Comparison of ENCODE assay signal across 26 mouse cellular contexts in genomic region chr10:43745931-43746630, GRCm38 (mm10).
A peak's percentile ranks its signal among the peaks of the same experiment; 100 is the strongest.
DNase-seq lines count a peak whose midpoint lies in the region; ATAC-seq and TF ChIP-seq lines count a peak whose summit lies in the region.
"Had no signal": no experiment of that assay in that cellular context is flagged by ENCODE, and none has a peak within 500 bp of the region (broad histone marks: within the 10 kb centered on the region; RNA-seq: fewer than 3 reads in every experiment).

No protein-coding gene starts in this region.

- no peak for TF ChIP-seq POLR2A in kidney, adult 2 months (IDR thresholded peaks at IDR 0.05; ENCODE audit: low read depth, low read length)
- TF ChIP-seq POLR2A in bone marrow, adult 2 months (IDR thresholded peaks at IDR 0.05; ENCODE audit: borderline replicate concordance, control insufficient read depth, low read depth, low read length), result no peak

- 73% methylated on average over 8 of the region's 8 CpGs for WGBS in kidney, adult 2 months
- 83% methylated on average over 8 of the region's 8 CpGs for WGBS in midbrain, embryonic 11.5 days
- 82% methylated on average over 8 of the region's 8 CpGs for WGBS in midbrain, embryonic 13.5 days
- WGBS in bone marrow, adult 2 months, result 64% methylated on average over 8 of the region's 8 CpGs

- no peaks in the 10 kb centered on the region for H3K9me3 ChIP-seq in midbrain, embryonic 11.5 days (ENCODE audit: control insufficient read depth, low read length)
- H3K9me3 ChIP-seq in midbrain, embryonic 13.5 days, result no peaks in the 10 kb centered on the region
- H3K9me3 ChIP-seq: forebrain, embryonic 10.5 days; heart, embryonic 12.5 days; limb, embryonic 12.5 days; liver, embryonic 13.5 days; neural tube, embryonic 12.5 days had no signal

- 0 out of 2 replicates have a peak, but pooled peaks cover 2% of the 10 kb centered on the region for H3K4me1 ChIP-seq in kidney, adult 2 months (ENCODE audit: control insufficient read depth, insufficient read depth, low read length)
- H3K4me1 ChIP-seq in midbrain, embryonic 11.5 days (ENCODE audit: control insufficient read depth, insufficient read depth, low read length), result peaks cover 12% of the 10 kb centered on the region
- peaks cover 16% of the 10 kb centered on the region for H3K4me1 ChIP-seq in midbrain, embryonic 13.5 days (replicated peaks)
- peaks cover 3% of the 10 kb centered on the region; the same call in 1 of the 2 replicates for H3K4me1 ChIP-seq in bone marrow, adult 2 months (ENCODE audit: control insufficient read depth, insufficient read depth, low read length)

- H3K9ac ChIP-seq in midbrain, embryonic 11.5 days (ENCODE audit: low read length), result no peak overlapping the region
- no peak overlapping the region for H3K9ac ChIP-seq in midbrain, embryonic 13.5 days (replicated peaks)
- H3K9ac ChIP-seq: forebrain, postnatal 0 days; heart, embryonic 12.5 days; limb, embryonic 12.5 days; liver, embryonic 13.5 days; neural tube, embryonic 12.5 days had no signal

- H3K4me3 ChIP-seq in kidney, adult 2 months (ENCODE audit: insufficient read depth, low read depth, low read length), result no peak overlapping the region
- H3K4me3 ChIP-seq in midbrain, embryonic 11.5 days (ENCODE audit: low read depth, low read length), result no peak overlapping the region
- no peak overlapping the region for H3K4me3 ChIP-seq in midbrain, embryonic 13.5 days (replicated peaks)
- H3K4me3 ChIP-seq in bone marrow, adult 2 months (replicated peaks; ENCODE audit: control insufficient read depth, low read depth, low read length), result no peak overlapping the region
- H3K4me3 ChIP-seq: forebrain, embryonic 10.5 days; heart, embryonic 12.5 days; limb, embryonic 12.5 days; liver, embryonic 13.5 days; neural tube, embryonic 12.5 days had no signal

- H3K4me2 ChIP-seq in midbrain, embryonic 11.5 days, result no peak overlapping the region
- H3K4me2 ChIP-seq in midbrain, embryonic 13.5 days (replicated peaks), result no peak overlapping the region
- H3K4me2 ChIP-seq: heart, embryonic 12.5 days; limb, embryonic 12.5 days; liver, embryonic 13.5 days; neural tube, embryonic 12.5 days had no signal

- no peaks in the 10 kb centered on the region for H3K36me3 ChIP-seq in kidney, adult 2 months (ENCODE audit: control insufficient read depth, insufficient read depth, low read length)
- H3K36me3 ChIP-seq in midbrain, embryonic 11.5 days (ENCODE audit: control insufficient read depth, insufficient read depth, low read length), result no peaks in the 10 kb centered on the region
- no peaks in the 10 kb centered on the region for H3K36me3 ChIP-seq in midbrain, embryonic 13.5 days
- H3K36me3 ChIP-seq: forebrain, embryonic 10.5 days; heart, embryonic 12.5 days; limb, embryonic 12.5 days; liver, embryonic 13.5 days; neural tube, embryonic 12.5 days had no signal

- H3K27ac ChIP-seq in kidney, adult 2 months (ENCODE audit: insufficient read depth, low read depth, low read length), result no peak overlapping the region
- no peak overlapping the region for H3K27ac ChIP-seq in midbrain, embryonic 11.5 days (ENCODE audit: low read depth, low read length)
- H3K27ac ChIP-seq in midbrain, embryonic 13.5 days, result no peak overlapping the region
- peak overlapping the region; percentile 5; the same call in 1 of the 2 replicates for H3K27ac ChIP-seq in bone marrow, adult 2 months (ENCODE audit: control insufficient read depth, insufficient read depth, low read depth, low read length, poor library complexity)
- H3K27ac ChIP-seq: forebrain, embryonic 10.5 days; hindbrain, postnatal 0 days; limb, embryonic 12.5 days; liver, embryonic 13.5 days; neural tube, embryonic 12.5 days had no signal

- peak; percentile 50 for DNase-seq in gastrocnemius, adult 18-20 months (ENCODE audit: low spot score)
- no peak for DNase-seq in gastrocnemius, postnatal 10 days
- peak; percentile 29 for DNase-seq in kidney, adult 2 months
- DNase-seq in kidney, adult 8-10 months, result no peak
- peak; percentile 12 for DNase-seq in midbrain, embryonic 11.5 days (ENCODE audit: low spot score, missing footprints)
- DNase-seq in retina, postnatal 1 day, result no peak
- DNase-seq: adrenal gland, adult 2 months; cerebellum, adult 18-20 months; cerebellum, postnatal 14 days; forebrain, postnatal 0 days; heart, postnatal 10 days; kidney, adult 18-20 months; kidney, postnatal 14 days; liver, embryonic 13.5 days; lung, postnatal 10 days; midbrain, embryonic 14.5 days; thymus, postnatal 25 days had no signal

- no peak for ATAC-seq in midbrain, embryonic 11.5 days (ENCODE audit: low FRiP score)
- no peak for ATAC-seq in midbrain, embryonic 13.5 days
- ATAC-seq: CD4-positive, CD25-positive, alpha-beta regulatory T cell, adult 4 months; forebrain, postnatal 0 days; hindbrain, postnatal 0 days; Patski had no signal

- TF ChIP-seq CTCF in kidney, adult 2 months (conservative IDR thresholded peaks at IDR 0.05; ENCODE audit: insufficient read depth, insufficient read length, low read depth, low read length), result no peak
- no peak for TF ChIP-seq CTCF in bone marrow, adult 2 months (IDR thresholded peaks at IDR 0.05; ENCODE audit: control insufficient read depth, insufficient read depth, low read length)

- no peaks in the 10 kb centered on the region for H3K27me3 ChIP-seq in kidney, adult 2 months (replicated peaks; ENCODE audit: control insufficient read depth, insufficient read depth, low read length)
- H3K27me3 ChIP-seq in midbrain, embryonic 11.5 days (ENCODE audit: control insufficient read depth, insufficient read depth, low read length), result no peaks in the 10 kb centered on the region
- no peaks in the 10 kb centered on the region for H3K27me3 ChIP-seq in midbrain, embryonic 13.5 days
- H3K27me3 ChIP-seq: heart, embryonic 12.5 days; limb, embryonic 12.5 days; liver, embryonic 13.5 days; neural tube, embryonic 12.5 days; Patski had no signal

Comparison
In these comparisons a context has a peak if more than half of its experiments do, and no peak if none do; other contexts are left out.
1. DNase-seq: peak in gastrocnemius, adult 18-20 months (single experiment), kidney, adult 2 months (single experiment) and midbrain, embryonic 11.5 days (single experiment); none in gastrocnemius, postnatal 10 days (single experiment), kidney, adult 8-10 months (0 of 2) and retina, postnatal 1 day (single experiment).